Mouse (Mus musculus): ENCODE measurements at regions not wholly inside any gene's neighbourhood (a gene's known extent, or its start where the extent isn't known, plus 50 kb on each side); places are given as distances from the start of the nearest gene placed in this dataset.
"Not testable (repeated sequence)": the region's sequence is repeated elsewhere in the genome, so short reads cannot be mapped to it uniquely, and the experiment has no call there.

- Histone ChIP-seq H3K4me3 (ENCODE audit: insufficient read depth, low read depth, low read length) (no peak overlapping the region), H3K27ac (replicated peaks; ENCODE audit: low read depth, low read length) (no peak overlapping the region), H3K4me1 (ENCODE audit: control insufficient read depth, insufficient read depth, insufficient read length, low read length) (no peaks in the 10 kb centered on the region)
Observed at GRCm38 (mm10) chr16:55530844-55531243, 233.1 kb upstream of the Zpld1 start.

GRCm38 (mm10) chr16:55527680-55528079 lies 229.9 kb upstream of the Zpld1 start:
- H3K4me3 ChIP-seq (ENCODE audit: insufficient read depth, low read depth, low read length): no peak overlapping the region
- no peaks in the 10 kb centered on the region for H3K4me1 ChIP-seq (ENCODE audit: control insufficient read depth, insufficient read depth, insufficient read length, low read length)
- H3K27ac ChIP-seq (replicated peaks; ENCODE audit: low read depth, low read length): no peak overlapping the region

DNA sequence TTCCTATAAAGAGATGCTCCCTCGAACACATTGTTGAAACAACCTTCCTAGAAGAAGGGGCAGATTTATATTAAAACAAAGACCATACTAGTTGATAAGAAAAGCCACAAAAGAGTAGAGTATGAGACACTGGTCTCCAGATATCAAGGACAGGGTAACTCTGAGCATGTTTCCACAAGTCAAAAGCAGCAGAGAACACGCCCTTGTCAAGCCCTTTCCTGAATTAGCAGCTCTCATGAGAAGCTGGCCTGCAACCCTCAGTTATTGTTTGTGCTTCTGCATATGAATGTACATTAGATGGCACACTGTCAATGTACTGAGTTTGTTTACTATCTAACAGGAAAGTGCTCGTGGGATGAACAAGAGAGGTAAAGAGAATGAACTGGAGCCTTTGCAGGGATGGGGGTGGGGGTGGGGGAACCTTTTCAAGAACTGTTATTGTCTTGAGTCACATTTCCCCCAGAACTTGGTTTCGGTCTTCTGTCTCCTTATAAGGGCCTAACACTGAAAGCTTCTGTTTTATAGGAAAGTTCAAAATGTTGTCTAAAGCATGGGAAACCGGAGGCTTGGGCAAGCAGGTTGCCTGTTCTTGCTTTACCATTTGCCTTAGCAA lies 228.6 kb upstream of the Zpld1 start:
- H3K27ac ChIP-seq (replicated peaks; ENCODE audit: low read depth, low read length): no peak overlapping the region

DNA sequence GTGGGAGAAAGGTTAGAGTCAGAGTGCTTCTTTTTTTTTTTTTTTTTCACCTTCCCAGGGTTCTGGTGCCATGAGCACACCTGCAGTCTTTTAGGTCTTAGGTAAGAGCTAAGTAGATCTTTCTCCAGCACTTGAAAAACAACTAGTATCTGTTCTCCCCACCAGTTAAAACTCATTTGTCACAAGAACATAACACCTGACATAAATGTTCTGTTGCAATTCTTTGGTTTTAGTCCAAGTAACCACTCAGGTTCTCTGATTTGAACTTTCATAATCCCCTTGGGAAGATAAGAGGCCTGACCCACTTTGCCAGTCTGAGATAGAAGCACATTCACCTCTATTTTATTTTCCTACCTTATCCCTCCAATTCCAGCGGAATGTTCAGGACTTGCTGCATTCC lies 225.5 kb upstream of the Zpld1 start:
- H3K4me1 ChIP-seq (ENCODE audit: control insufficient read depth, insufficient read depth, insufficient read length, low read length): no peaks in the 10 kb centered on the region
- no peak overlapping the region for H3K4me3 ChIP-seq (ENCODE audit: insufficient read depth, low read depth, low read length)
- H3K27ac ChIP-seq (replicated peaks; ENCODE audit: low read depth, low read length): no peak overlapping the region

More for the DNA sequence above, 228.6 kb upstream of the Zpld1 start:
- H3K4me3 ChIP-seq (ENCODE audit: insufficient read depth, low read depth, low read length): no peak overlapping the region
- H3K4me1 ChIP-seq (ENCODE audit: control insufficient read depth, insufficient read depth, insufficient read length, low read length): no peaks in the 10 kb centered on the region

DNA sequence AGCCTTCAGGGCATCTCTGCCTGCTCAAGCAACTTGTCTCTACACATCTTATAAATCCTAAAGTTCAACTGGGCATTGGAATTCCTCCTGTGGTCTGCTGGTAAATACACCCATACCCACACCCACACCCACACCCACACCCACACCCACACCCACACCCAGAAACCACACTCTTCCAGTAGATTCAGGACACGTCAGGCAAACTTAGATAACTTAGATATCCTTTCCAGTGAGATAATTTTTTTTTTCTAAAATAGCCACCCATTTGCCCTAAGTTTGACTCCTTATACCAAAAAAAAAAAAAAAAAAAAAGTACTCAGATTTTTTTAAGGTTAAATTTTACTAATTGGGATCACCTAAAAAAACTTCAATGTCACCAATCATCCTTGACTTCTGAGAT lies 224.5 kb upstream of the Zpld1 start:
- no peak overlapping the region for H3K4me3 ChIP-seq (ENCODE audit: insufficient read depth, low read depth, low read length)
- H3K4me1 ChIP-seq (ENCODE audit: control insufficient read depth, insufficient read depth, insufficient read length, low read length): no peaks in the 10 kb centered on the region
- H3K27ac ChIP-seq (replicated peaks; ENCODE audit: low read depth, low read length): no peak overlapping the region

DNA sequence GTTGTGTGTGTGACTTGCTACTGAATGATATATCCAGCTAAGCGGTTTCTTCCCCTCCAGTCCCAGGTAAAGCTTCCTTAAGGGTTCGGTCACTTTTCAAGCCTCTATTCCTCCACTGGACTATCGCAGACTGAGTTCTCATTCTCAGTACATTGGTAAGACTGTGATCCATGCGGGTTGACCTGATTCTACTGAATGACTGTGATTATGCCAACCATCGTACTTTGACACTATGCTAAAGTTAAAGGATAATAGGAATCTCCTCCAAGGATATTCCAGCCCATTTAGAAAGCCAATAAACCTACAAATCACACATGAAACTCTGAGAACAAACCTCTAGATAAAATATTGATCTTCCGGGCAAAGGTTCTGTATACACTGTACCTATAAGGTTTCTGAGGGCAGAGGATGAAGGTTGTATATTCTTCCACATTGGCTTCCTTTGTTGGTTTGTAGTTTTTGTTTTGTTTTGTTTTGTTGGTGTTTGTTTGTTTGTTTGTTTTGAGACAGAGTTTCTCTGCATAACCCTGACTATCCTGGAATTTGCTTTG lies 223.7 kb upstream of the Zpld1 start:
- H3K27ac ChIP-seq (replicated peaks; ENCODE audit: low read depth, low read length): no peak overlapping the region
- H3K4me3 ChIP-seq (ENCODE audit: insufficient read depth, low read depth, low read length): no peak overlapping the region
- no peaks in the 10 kb centered on the region for H3K4me1 ChIP-seq (ENCODE audit: control insufficient read depth, insufficient read depth, insufficient read length, low read length)

GRCm38 (mm10) chr16:55520077-55520476 lies 222.3 kb upstream of the Zpld1 start:
- no peak overlapping the region for H3K4me3 ChIP-seq (ENCODE audit: insufficient read depth, low read depth, low read length)
- no peak overlapping the region for H3K27ac ChIP-seq (replicated peaks; ENCODE audit: low read depth, low read length)
- H3K4me1 ChIP-seq (ENCODE audit: control insufficient read depth, insufficient read depth, insufficient read length, low read length): no peaks in the 10 kb centered on the region

GRCm38 (mm10) chr16:55519646-55520045 lies 221.9 kb upstream of the Zpld1 start:
- Histone ChIP-seq H3K27ac (replicated peaks; ENCODE audit: low read depth, low read length) (no peak overlapping the region), H3K4me3 (ENCODE audit: insufficient read depth, low read depth, low read length) (no peak overlapping the region), H3K4me1 (ENCODE audit: control insufficient read depth, insufficient read depth, insufficient read length, low read length) (no peaks in the 10 kb centered on the region)

- Histone ChIP-seq H3K4me1 (ENCODE audit: control insufficient read depth, insufficient read depth, insufficient read length, low read length) (no peaks in the 10 kb centered on the region), H3K4me3 (ENCODE audit: insufficient read depth, low read depth, low read length) (no peak overlapping the region), H3K27ac (replicated peaks; ENCODE audit: low read depth, low read length) (no peak overlapping the region)
Observed at GRCm38 (mm10) chr16:55516994-55517393, 219.2 kb upstream of the Zpld1 start.

GRCm38 (mm10) chr16:55515228-55515696 lies 217.5 kb upstream of the Zpld1 start:
- Histone ChIP-seq H3K4me3 (ENCODE audit: insufficient read depth, low read depth, low read length) (no peak overlapping the region), H3K27ac (replicated peaks; ENCODE audit: low read depth, low read length) (no peak overlapping the region), H3K4me1 (ENCODE audit: control insufficient read depth, insufficient read depth, insufficient read length, low read length) (no peaks in the 10 kb centered on the region)

GRCm38 (mm10) chr16:55514448-55515200 lies 216.8 kb upstream of the Zpld1 start:
- H3K27ac ChIP-seq (replicated peaks; ENCODE audit: low read depth, low read length): no peak overlapping the region
- no peaks in the 10 kb centered on the region for H3K4me1 ChIP-seq (ENCODE audit: control insufficient read depth, insufficient read depth, insufficient read length, low read length)
- no peak overlapping the region for H3K4me3 ChIP-seq (ENCODE audit: insufficient read depth, low read depth, low read length)

- no peak overlapping the region for H3K4me3 ChIP-seq (ENCODE audit: insufficient read depth, low read depth, low read length)
- H3K27ac ChIP-seq (replicated peaks; ENCODE audit: low read depth, low read length): peak overlapping the region; percentile 58
- 0 out of 2 replicates have a peak, but pooled peaks cover 2% of the 10 kb centered on the region for H3K4me1 ChIP-seq (ENCODE audit: control insufficient read depth, insufficient read depth, insufficient read length, low read length)
Observed at GRCm38 (mm10) chr16:55504796-55505413, 207.1 kb upstream of the Zpld1 start.

DNA sequence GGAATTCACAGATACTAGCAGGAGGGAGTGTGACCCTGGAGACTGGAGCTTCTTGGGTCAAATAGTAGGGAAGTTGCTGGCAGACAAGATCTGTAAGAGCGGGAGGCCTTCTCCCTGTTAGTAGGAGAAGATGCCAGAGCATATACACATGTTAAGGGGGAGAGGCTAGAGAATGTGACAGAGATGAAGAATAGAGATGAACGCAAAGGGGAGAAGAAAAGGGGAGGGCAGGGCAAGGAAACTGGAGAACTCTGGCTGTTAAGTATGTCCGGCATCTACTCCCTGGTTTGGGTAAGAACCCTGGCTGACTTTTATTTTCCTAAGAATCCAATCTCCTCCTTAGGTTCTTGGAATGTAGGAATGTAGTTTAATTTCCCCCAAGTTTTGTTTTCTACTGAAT lies 206.5 kb upstream of the Zpld1 start:
- Histone ChIP-seq H3K27ac (replicated peaks; ENCODE audit: low read depth, low read length) (peak overlapping the region; percentile 54; the same call in 1 of the 2 replicates), H3K4me3 (ENCODE audit: insufficient read depth, low read depth, low read length) (no peak overlapping the region), H3K4me1 (ENCODE audit: control insufficient read depth, insufficient read depth, insufficient read length, low read length) (0 out of 2 replicates have a peak, but pooled peaks cover 2% of the 10 kb centered on the region)

DNA sequence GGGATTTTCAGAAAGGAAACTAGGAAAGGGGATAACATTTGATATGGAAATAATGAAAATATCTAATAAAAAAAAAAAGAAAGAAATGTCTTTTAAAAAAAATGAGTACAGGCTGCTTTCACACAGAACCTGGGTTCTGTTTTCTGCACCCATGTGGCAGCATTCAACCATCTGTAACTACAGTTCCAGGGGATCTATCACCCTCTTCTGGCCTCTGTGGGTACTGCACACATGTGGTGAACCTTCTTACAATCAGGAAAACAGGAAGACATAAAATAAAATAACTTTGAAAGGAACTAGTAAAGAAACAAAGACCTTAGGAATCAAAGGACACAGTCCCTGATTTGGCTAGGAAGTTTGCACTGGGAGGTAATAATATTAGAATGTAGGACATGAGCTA lies 205.5 kb upstream of the Zpld1 start:
- H3K4me3 ChIP-seq (ENCODE audit: insufficient read depth, low read depth, low read length): no peak overlapping the region
- H3K4me1 ChIP-seq (ENCODE audit: control insufficient read depth, insufficient read depth, insufficient read length, low read length): 0 out of 2 replicates have a peak, but pooled peaks cover 2% of the 10 kb centered on the region
- no peak overlapping the region for H3K27ac ChIP-seq (replicated peaks; ENCODE audit: low read depth, low read length)

DNA sequence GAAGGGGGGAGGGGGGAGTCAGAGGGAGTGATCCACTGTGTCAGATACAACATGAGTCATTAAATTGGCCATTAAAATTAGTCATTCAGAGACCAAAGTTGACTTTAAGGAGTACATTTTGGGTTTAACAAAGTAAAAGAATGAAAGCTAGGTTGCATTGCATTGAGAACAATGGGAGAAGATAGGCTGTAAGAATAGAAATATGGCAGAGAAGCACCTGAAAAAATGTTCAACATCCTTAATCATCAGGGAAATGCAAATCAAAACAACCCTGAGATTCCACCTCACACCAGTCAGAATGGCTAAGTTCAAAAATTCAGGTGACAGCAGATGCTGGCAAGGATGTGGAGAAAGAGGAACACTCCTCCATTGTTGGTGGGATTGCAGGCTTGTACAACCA lies 202.0 kb upstream of the Zpld1 start:
- H3K4me1 ChIP-seq (ENCODE audit: control insufficient read depth, insufficient read depth, insufficient read length, low read length); H3K27ac ChIP-seq (replicated peaks; ENCODE audit: low read depth, low read length); H3K4me3 ChIP-seq (ENCODE audit: insufficient read depth, low read depth, low read length): not testable (repeated sequence)
